Mouse (Mus musculus): Measurements from ENCODE around the gene Fam120a.

DNA sequence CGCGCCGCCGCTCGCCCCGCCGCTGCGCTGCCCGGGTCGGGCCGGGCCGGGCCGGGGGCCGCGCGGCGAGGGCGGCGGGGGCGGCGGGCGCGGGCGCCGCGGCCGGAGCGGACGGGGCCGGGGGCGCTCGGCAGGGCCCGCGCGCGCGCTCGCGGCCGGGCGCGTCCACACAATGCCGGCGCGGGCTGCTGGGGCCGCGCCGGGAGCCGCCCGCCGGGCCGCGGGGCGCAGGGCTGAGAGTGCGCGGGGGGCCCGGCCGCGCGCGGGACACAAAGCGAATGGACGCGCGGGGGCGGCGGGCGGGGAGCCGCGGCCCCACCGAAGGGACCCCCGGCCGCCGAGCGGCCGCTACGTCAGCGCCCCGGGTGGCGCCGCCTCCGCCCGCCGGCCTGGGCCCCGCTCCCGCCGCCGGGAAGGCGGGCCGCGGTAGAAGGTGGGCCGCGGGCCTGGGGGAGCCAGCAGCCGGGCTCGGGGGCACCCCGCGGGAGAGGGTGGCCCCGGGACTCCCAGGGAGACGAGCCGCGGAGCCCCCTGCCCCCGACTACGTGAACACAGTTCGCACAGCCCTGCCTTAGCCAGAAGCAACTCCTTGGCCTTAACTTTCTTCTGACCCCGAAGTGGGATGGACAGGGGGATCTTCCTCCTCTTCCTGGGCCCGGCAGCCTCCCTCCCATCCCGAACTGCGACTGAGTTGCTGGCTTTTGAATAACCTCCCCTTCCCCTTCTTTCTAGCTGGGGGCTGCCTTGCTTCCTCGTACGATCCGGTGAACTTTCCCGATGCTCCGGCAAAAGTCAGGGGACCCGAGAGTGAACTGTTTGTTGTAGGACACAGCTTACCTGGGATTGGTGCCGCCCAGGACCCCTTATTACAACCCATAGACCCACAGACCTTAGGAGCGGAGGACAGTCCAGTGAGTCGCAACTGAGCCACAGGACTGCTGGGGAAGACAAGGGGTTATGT, 96.8 kb downstream of the Fam120a start, which contains the start of gene Phf2:
- TF ChIP-seq CTCF (IDR thresholded peaks at IDR 0.05; ENCODE audit: control insufficient read depth, insufficient read depth, insufficient read length), result no peak
- no peak for TF ChIP-seq MAX (IDR thresholded peaks at IDR 0.05)
- no peak for TF ChIP-seq MYOG (IDR thresholded peaks at IDR 0.05; ENCODE audit: control insufficient read depth, extremely low read depth, insufficient read length)
- TF ChIP-seq USF1 (IDR thresholded peaks at IDR 0.05; ENCODE audit: low read depth), result no peak
- no peak for TF ChIP-seq CEBPB (IDR thresholded peaks at IDR 0.05; ENCODE audit: low read depth)
- no peak for TF ChIP-seq MYOD1 (IDR thresholded peaks at IDR 0.05; ENCODE audit: control insufficient read depth, insufficient read length, low read depth)
- no peak for TF ChIP-seq FOSL1 (IDR thresholded peaks at IDR 0.05; ENCODE audit: insufficient read depth, low read length, poor library complexity, severe bottlenecking)

All from C2C12 (cell line).